ENCODE assay signal across 20 mouse cellular contexts in the genomic region with DNA sequence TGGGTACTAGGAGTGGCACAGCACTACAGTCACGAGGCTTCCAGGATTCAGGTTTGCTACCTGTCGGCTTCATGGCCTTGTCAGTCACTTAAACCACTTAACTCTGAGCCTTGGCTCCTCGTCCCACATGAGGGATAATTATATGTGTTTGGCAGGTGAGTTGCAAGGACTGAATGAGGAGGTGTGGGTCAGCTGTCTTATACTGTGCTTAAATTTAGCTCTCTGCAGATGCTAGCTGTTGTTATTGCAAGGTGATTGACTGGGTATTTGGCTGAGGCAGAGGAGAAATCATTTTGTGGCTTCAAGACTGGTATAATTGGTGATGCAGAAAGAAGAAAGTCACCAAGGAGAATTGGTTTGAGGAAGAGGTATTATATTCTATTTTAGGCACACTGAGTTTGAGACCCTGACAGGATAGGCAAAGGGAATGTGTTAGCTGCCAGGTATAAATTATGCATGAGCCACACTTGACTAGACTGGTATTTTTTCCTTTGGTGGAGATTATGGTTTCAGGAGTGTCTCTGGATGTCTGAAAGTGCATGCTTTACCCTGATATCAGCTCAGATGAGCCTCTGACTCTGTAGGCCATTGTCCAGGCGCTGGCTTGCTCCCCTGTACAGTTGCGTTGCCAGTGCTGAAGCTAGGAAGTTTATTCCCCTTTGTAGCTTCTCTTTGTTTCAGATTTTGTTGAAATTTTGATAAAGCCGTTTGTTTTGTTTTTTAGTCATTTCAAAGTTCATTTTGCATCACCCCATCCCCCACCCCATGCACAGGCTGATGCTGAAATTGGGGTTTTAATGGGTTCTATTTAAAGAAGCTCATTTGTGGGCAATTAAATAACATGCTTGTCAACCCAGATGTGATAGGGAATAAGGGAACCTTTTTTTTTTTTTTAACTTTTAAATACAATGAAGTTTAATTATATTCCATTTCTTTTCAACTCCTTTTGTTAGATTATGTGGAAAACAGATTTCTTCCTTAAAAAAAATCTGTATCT. TPM values are rescaled to one million over a fixed set of nuclear protein-coding genes. Genes with fewer than 3 reads are reported as not detected.
DNase-seq lines count a peak whose midpoint lies in the region; ATAC-seq and TF ChIP-seq lines count a peak whose summit lies in the region.
"Had no signal": no experiment of that assay in that cellular context is flagged by ENCODE, and none has a peak within 500 bp of the region (broad histone marks: within the 10 kb centered on the region; RNA-seq: fewer than 3 reads in every experiment).

No protein-coding gene starts in this region.

- peaks cover 6% of the 10 kb centered on the region for H3K4me1 ChIP-seq in forebrain, embryonic 16.5 days (replicated peaks; ENCODE audit: control insufficient read depth, insufficient read depth, low read length)
- H3K4me1 ChIP-seq in forebrain, embryonic 11.5 days (replicated peaks; ENCODE audit: control insufficient read depth, insufficient read depth, low read length): no peaks in the 10 kb centered on the region
- no peaks in the 10 kb centered on the region for H3K4me1 ChIP-seq in midbrain, embryonic 14.5 days (ENCODE audit: control insufficient read depth, insufficient read depth, low read length)
- no peaks in the 10 kb centered on the region for H3K4me1 ChIP-seq in midbrain, embryonic 11.5 days (ENCODE audit: control insufficient read depth, insufficient read depth, low read length)
- no peaks in the 10 kb centered on the region for H3K4me1 ChIP-seq in midbrain, postnatal 0 days (ENCODE audit: insufficient read depth, low read length)
- H3K4me1 ChIP-seq in lung, postnatal 0 days (ENCODE audit: insufficient read depth, low read depth, low read length): no peaks in the 10 kb centered on the region
- H3K4me1 ChIP-seq: embryonic facial prominence, embryonic 10.5 days; heart, embryonic 13.5 days; hindbrain, embryonic 12.5 days had no signal

- TF ChIP-seq CTCF in Patski (IDR thresholded peaks at IDR 0.05): no peak
- no peak for TF ChIP-seq CTCF in midbrain, postnatal 0 days (IDR thresholded peaks at IDR 0.05)
- no peak for TF ChIP-seq CTCF in lung, postnatal 0 days (IDR thresholded peaks at IDR 0.05)

- TF ChIP-seq EP300 in lung, postnatal 0 days (IDR thresholded peaks at IDR 0.05): no peak

- no peak overlapping the region for H3K9ac ChIP-seq in forebrain, embryonic 16.5 days (replicated peaks; ENCODE audit: low read depth, low read length)
- no peak overlapping the region for H3K9ac ChIP-seq in forebrain, embryonic 11.5 days (ENCODE audit: low read length)
- H3K9ac ChIP-seq in midbrain, embryonic 14.5 days (replicated peaks; ENCODE audit: low read length): no peak overlapping the region
- no peak overlapping the region for H3K9ac ChIP-seq in midbrain, embryonic 11.5 days (ENCODE audit: low read length)
- H3K9ac ChIP-seq in midbrain, postnatal 0 days (replicated peaks; ENCODE audit: low read length, poor library complexity, severe bottlenecking): no peak overlapping the region
- H3K9ac ChIP-seq in lung, postnatal 0 days (replicated peaks; ENCODE audit: low read depth): no peak overlapping the region
- H3K9ac ChIP-seq: heart, embryonic 13.5 days; hindbrain, embryonic 12.5 days had no signal

- H3K9me3 ChIP-seq in forebrain, embryonic 16.5 days (ENCODE audit: control insufficient read depth, low read length): no peaks in the 10 kb centered on the region
- H3K9me3 ChIP-seq in forebrain, embryonic 11.5 days (ENCODE audit: control insufficient read depth, low read length): no peaks in the 10 kb centered on the region
- no peaks in the 10 kb centered on the region for H3K9me3 ChIP-seq in midbrain, embryonic 14.5 days (ENCODE audit: control insufficient read depth, low read length)
- no peaks in the 10 kb centered on the region for H3K9me3 ChIP-seq in midbrain, embryonic 11.5 days (ENCODE audit: control insufficient read depth, low read length)
- no peaks in the 10 kb centered on the region for H3K9me3 ChIP-seq in midbrain, postnatal 0 days (ENCODE audit: low read length)
- no peaks in the 10 kb centered on the region for H3K9me3 ChIP-seq in lung, postnatal 0 days (ENCODE audit: low read length)
- H3K9me3 ChIP-seq: embryonic facial prominence, embryonic 10.5 days; heart, embryonic 13.5 days; hindbrain, embryonic 12.5 days had no signal

- 82% methylated on average over 6 of the region's 6 CpGs for WGBS in forebrain, embryonic 16.5 days
- 90% methylated on average over 6 of the region's 6 CpGs for WGBS in forebrain, embryonic 11.5 days
- WGBS in midbrain, embryonic 14.5 days: 81% methylated on average over 6 of the region's 6 CpGs
- WGBS in midbrain, embryonic 11.5 days: 91% methylated on average over 6 of the region's 6 CpGs
- WGBS in midbrain, postnatal 0 days: 82% methylated on average over 6 of the region's 6 CpGs
- 86% methylated on average over 6 of the region's 6 CpGs for WGBS in lung, postnatal 0 days

- in situ Hi-C loops in Patski (cut with MboI; ENCODE audit: low pct_unique_long_range_greater_than_20kb): no loop called here

- POLR2A ChIA-PET in Patski (lab: Charles Lee): no interaction called here

- no peaks in the 10 kb centered on the region for H3K36me3 ChIP-seq in forebrain, embryonic 16.5 days (ENCODE audit: control insufficient read depth, insufficient read depth)
- H3K36me3 ChIP-seq in forebrain, embryonic 11.5 days (ENCODE audit: control insufficient read depth, insufficient read depth, low read length): no peaks in the 10 kb centered on the region; the same call in 1 of the 2 replicates
- H3K36me3 ChIP-seq in midbrain, embryonic 14.5 days (ENCODE audit: control insufficient read depth, insufficient read depth, low read length): peaks cover 27% of the 10 kb centered on the region
- no peaks in the 10 kb centered on the region for H3K36me3 ChIP-seq in midbrain, embryonic 11.5 days (ENCODE audit: control insufficient read depth, insufficient read depth, low read length)
- H3K36me3 ChIP-seq in midbrain, postnatal 0 days (ENCODE audit: insufficient read depth, low read length): peaks cover 27% of the 10 kb centered on the region
- peaks cover 6% of the 10 kb centered on the region; the same call in 1 of the 2 replicates for H3K36me3 ChIP-seq in lung, postnatal 0 days (ENCODE audit: insufficient read depth, low read length)

- no peak for DNase-seq in forebrain, embryonic 11.5 days (ENCODE audit: low spot score)
- DNase-seq in midbrain, embryonic 14.5 days: peak; percentile 52
- no peak for DNase-seq in midbrain, embryonic 11.5 days (ENCODE audit: low spot score, missing footprints)
- no peak for DNase-seq in Patski (ENCODE audit: low read depth, low spot score)
- DNase-seq in midbrain, postnatal 0 days (ENCODE audit: low spot score): no peak
- DNase-seq in lung, postnatal 0 days (ENCODE audit: low spot score): no peak
- DNase-seq: adrenal gland, adult 2 months; adrenal gland, postnatal 25 days; cerebellum, adult 2 months; cerebellum, postnatal 10 days; gastrocnemius, adult 2 months; gastrocnemius, postnatal 25 days; heart, postnatal 4 days had no signal

- CTCF ChIA-PET in Patski (lab: Charles Lee): interaction anchor here (0.7 to 1.7 kb wide), 3 partner anchors 13 to 87 kb away, joined by 3 to 4 read pairs (median 3); no protein-coding TSS in a partner anchor

- no peak overlapping the region for H3K4me2 ChIP-seq in forebrain, embryonic 16.5 days (ENCODE audit: low read length)
- H3K4me2 ChIP-seq in forebrain, embryonic 11.5 days (ENCODE audit: low read depth, low read length, severe bottlenecking): no peak overlapping the region
- no peak overlapping the region for H3K4me2 ChIP-seq in midbrain, embryonic 14.5 days (ENCODE audit: low read length)
- no peak overlapping the region for H3K4me2 ChIP-seq in midbrain, embryonic 11.5 days
- no peak overlapping the region for H3K4me2 ChIP-seq in midbrain, postnatal 0 days (ENCODE audit: low read depth, low read length, poor library complexity, severe bottlenecking)
- H3K4me2 ChIP-seq in lung, postnatal 0 days (replicated peaks; ENCODE audit: low read depth, low read length): no peak overlapping the region
- H3K4me2 ChIP-seq: heart, embryonic 13.5 days; hindbrain, embryonic 12.5 days had no signal

- peak overlapping the region; percentile 62 for H3K27ac ChIP-seq in forebrain, embryonic 16.5 days (ENCODE audit: low read length)
- no peak overlapping the region for H3K27ac ChIP-seq in forebrain, embryonic 11.5 days (ENCODE audit: low read depth, low read length)
- 0 out of 2 replicates have a peak overlapping the region, but pooled peaks have one; percentile 33 for H3K27ac ChIP-seq in midbrain, embryonic 14.5 days (replicated peaks; ENCODE audit: low read depth, low read length)
- no peak overlapping the region for H3K27ac ChIP-seq in midbrain, embryonic 11.5 days (ENCODE audit: low read depth, low read length)
- 0 out of 2 replicates have a peak overlapping the region, but pooled peaks have one; percentile 18 for H3K27ac ChIP-seq in midbrain, postnatal 0 days (ENCODE audit: low read depth, low read length)
- H3K27ac ChIP-seq in lung, postnatal 0 days (ENCODE audit: low read length): no peak overlapping the region
- H3K27ac ChIP-seq: embryonic facial prominence, embryonic 10.5 days; gastrocnemius, adult 2 months; heart, embryonic 13.5 days; hindbrain, embryonic 12.5 days had no signal

- no peaks in the 10 kb centered on the region for H3K27me3 ChIP-seq in forebrain, embryonic 16.5 days (replicated peaks; ENCODE audit: control insufficient read depth, insufficient read depth, low read length)
- no peaks in the 10 kb centered on the region for H3K27me3 ChIP-seq in forebrain, embryonic 11.5 days (ENCODE audit: control insufficient read depth, insufficient read depth, low read length)
- no peaks in the 10 kb centered on the region for H3K27me3 ChIP-seq in midbrain, embryonic 14.5 days (ENCODE audit: control insufficient read depth, insufficient read depth, low read length)
- no peaks in the 10 kb centered on the region for H3K27me3 ChIP-seq in midbrain, embryonic 11.5 days (ENCODE audit: control insufficient read depth, insufficient read depth, low read length)
- H3K27me3 ChIP-seq in Patski: no peaks in the 10 kb centered on the region
- H3K27me3 ChIP-seq in midbrain, postnatal 0 days (ENCODE audit: insufficient read depth, low read length): no peaks in the 10 kb centered on the region
- no peaks in the 10 kb centered on the region for H3K27me3 ChIP-seq in lung, postnatal 0 days (replicated peaks; ENCODE audit: insufficient read depth, low read length)
- H3K27me3 ChIP-seq: CH12.LX; heart, embryonic 13.5 days; hindbrain, embryonic 12.5 days had no signal

- ATAC-seq in forebrain, embryonic 16.5 days: peak; percentile 65
- no peak for ATAC-seq in forebrain, embryonic 11.5 days (replicated peaks; ENCODE audit: low FRiP score)
- no peak for ATAC-seq in midbrain, embryonic 14.5 days (ENCODE audit: low FRiP score, low TSS enrichment)
- ATAC-seq in midbrain, embryonic 11.5 days (ENCODE audit: low FRiP score): no peak
- ATAC-seq in Patski: peak; percentile 84
- ATAC-seq in midbrain, postnatal 0 days (ENCODE audit: low FRiP score): 0 out of 2 replicates have a peak, but pooled peaks have one; percentile 38
- ATAC-seq in lung, postnatal 0 days: no peak
- ATAC-seq: hindbrain, embryonic 16.5 days; inflammation-experienced regulatory T-cells, adult 6 months had no signal

- H3K4me3 ChIP-seq in forebrain, embryonic 16.5 days (replicated peaks; ENCODE audit: low read length): no peak overlapping the region
- no peak overlapping the region for H3K4me3 ChIP-seq in forebrain, embryonic 11.5 days (ENCODE audit: low read depth, low read length)
- no peak overlapping the region for H3K4me3 ChIP-seq in midbrain, embryonic 14.5 days (replicated peaks; ENCODE audit: low read depth, low read length)
- no peak overlapping the region for H3K4me3 ChIP-seq in midbrain, embryonic 11.5 days (ENCODE audit: low read depth, low read length)
- no peak overlapping the region for H3K4me3 ChIP-seq in midbrain, postnatal 0 days (ENCODE audit: low read depth, low read length)
- no peak overlapping the region for H3K4me3 ChIP-seq in lung, postnatal 0 days (ENCODE audit: low read depth, low read length)
- H3K4me3 ChIP-seq: embryonic facial prominence, embryonic 10.5 days; gastrocnemius, adult 2 months; heart, embryonic 13.5 days; hindbrain, embryonic 12.5 days had no signal

RNA-seq across cellular contexts. Expression of a gene that starts 12.1 kb away (rescaled TPM):
- 60.4 and 64.0 TPM in 2 replicates for polyA plus RNA-seq in forebrain, embryonic 16.5 days (2015; fragmentation: Nextera tagmentation; extraction: Ambion mirVana)
- 46.2 and 48.7 TPM in 2 replicates for polyA plus RNA-seq in forebrain, embryonic 11.5 days (2014; fragmentation: Nextera tagmentation; extraction: Ambion mirVana)
- polyA plus RNA-seq in midbrain, embryonic 14.5 days (2014; fragmentation: Nextera tagmentation; extraction: Ambion mirVana): 55.7 and 59.4 TPM in 2 replicates
- 39.4 and 43.0 TPM in 2 replicates for polyA plus RNA-seq in midbrain, embryonic 11.5 days (2014; fragmentation: Nextera tagmentation; extraction: Ambion mirVana)
- polyA plus RNA-seq in Patski (2021): 12.6 TPM
- 57.3 and 72.3 TPM in 2 replicates for total RNA-seq in midbrain, postnatal 0 days (2014; rRNA removed)
- 63.7 and 64.2 TPM in 2 replicates for polyA plus RNA-seq in midbrain, postnatal 0 days (2015; fragmentation: Nextera tagmentation; extraction: Ambion mirVana)
- polyA plus RNA-seq in lung, postnatal 0 days (2015; fragmentation: Nextera tagmentation; extraction: Ambion mirVana): 24.0 and 24.5 TPM in 2 replicates

Comparison
In these comparisons a context has a peak if more than half of its experiments do, and no peak if none do; other contexts are left out.
1. ATAC-seq: peak in forebrain, embryonic 16.5 days (single experiment), Patski (single experiment) and midbrain, postnatal 0 days (single experiment); none in forebrain, embryonic 11.5 days (single experiment), midbrain, embryonic 14.5 days (single experiment), midbrain, embryonic 11.5 days (single experiment) and lung, postnatal 0 days (single experiment).
2. H3K27ac ChIP-seq: peak in forebrain, embryonic 16.5 days (single experiment), midbrain, embryonic 14.5 days (single experiment) and midbrain, postnatal 0 days (single experiment); none in forebrain, embryonic 11.5 days (single experiment), midbrain, embryonic 11.5 days (single experiment) and lung, postnatal 0 days (single experiment).